Mouse (Mus musculus): ENCODE results near the gene Shank2.
A peak's percentile ranks its signal among the peaks of the same experiment; 100 is the strongest.

Gene Shank2

GRCm38 (mm10) chr7:144106352-144107011 is 104.8 kb downstream of the Shank2 start:
- no peak for DNase-seq (ENCODE audit: low spot score)

GRCm38 (mm10) chr7:144108141-144108540 is 106.4 kb downstream of the Shank2 start:
- no peak for DNase-seq (ENCODE audit: low spot score)

GRCm38 (mm10) chr7:144111026-144111604 is 109.4 kb downstream of the Shank2 start:
- no peak for DNase-seq (ENCODE audit: low spot score)

- no peak for DNase-seq (ENCODE audit: low spot score)
Observed at GRCm38 (mm10) chr7:144111981-144112380, 110.3 kb downstream of the Shank2 start.

GRCm38 (mm10) chr7:144114230-144114629 is 112.5 kb downstream of the Shank2 start:
- no peak for DNase-seq (ENCODE audit: low spot score)

- no peak for DNase-seq (ENCODE audit: low spot score)
Observed at GRCm38 (mm10) chr7:144119562-144119961, 117.8 kb downstream of the Shank2 start.

GRCm38 (mm10) chr7:144132699-144133387 is 131.1 kb downstream of the Shank2 start:
- DNase-seq (ENCODE audit: low spot score), result peak; percentile 54

GRCm38 (mm10) chr7:144133388-144133998 is 131.8 kb downstream of the Shank2 start:
- peak; percentile 15 for DNase-seq (ENCODE audit: low spot score)

- DNase-seq (ENCODE audit: low spot score), result peak; percentile 54
Observed at GRCm38 (mm10) chr7:144134699-144135098, 133.0 kb downstream of the Shank2 start.

GRCm38 (mm10) chr7:144137827-144138226 is 136.1 kb downstream of the Shank2 start:
- no peak for DNase-seq (ENCODE audit: low spot score)

- no peak for DNase-seq (ENCODE audit: low spot score)
Observed at GRCm38 (mm10) chr7:144138476-144138875, 136.7 kb downstream of the Shank2 start.

GRCm38 (mm10) chr7:144139691-144140090 is 138.0 kb downstream of the Shank2 start:
- no peak for DNase-seq (ENCODE audit: low spot score)

GRCm38 (mm10) chr7:144140470-144140869 is 138.7 kb downstream of the Shank2 start:
- DNase-seq (ENCODE audit: low spot score), result no peak

GRCm38 (mm10) chr7:144142036-144142435 is 140.3 kb downstream of the Shank2 start:
- no peak for DNase-seq (ENCODE audit: low spot score)

- no peak for DNase-seq (ENCODE audit: low spot score)
Observed at GRCm38 (mm10) chr7:144143941-144144340, 142.2 kb downstream of the Shank2 start.

- no peak for DNase-seq (ENCODE audit: low spot score)
Observed at GRCm38 (mm10) chr7:144148111-144148510, 146.4 kb downstream of the Shank2 start.

- no peak for DNase-seq (ENCODE audit: low spot score)
Observed at GRCm38 (mm10) chr7:144153124-144153523, 151.4 kb downstream of the Shank2 start.

- no peak for DNase-seq (ENCODE audit: low spot score)
Observed at GRCm38 (mm10) chr7:144153682-144154081, 152.0 kb downstream of the Shank2 start.

- DNase-seq (ENCODE audit: low spot score), result no peak
Observed at GRCm38 (mm10) chr7:144157936-144158335, 156.2 kb downstream of the Shank2 start.

GRCm38 (mm10) chr7:144159556-144159955 is 157.8 kb downstream of the Shank2 start:
- peak; percentile 41 for DNase-seq (ENCODE audit: low spot score)

GRCm38 (mm10) chr7:144160066-144160465 is 158.3 kb downstream of the Shank2 start:
- no peak for DNase-seq (ENCODE audit: low spot score)

GRCm38 (mm10) chr7:144160646-144161249 is 159.0 kb downstream of the Shank2 start:
- DNase-seq (ENCODE audit: low spot score), result no peak

All from layer of hippocampus, adult 11-12 months (tissue).